Mouse (Mus musculus): Measurements from ENCODE around the gene Hivep3. TPM values are rescaled to one million over a fixed set of nuclear protein-coding genes. Genes with fewer than 3 reads are reported as not detected.
A peak's percentile ranks its signal among the peaks of the same experiment; 100 is the strongest.

Hivep3 gene
- polyA plus RNA-seq, 1 experiment: 0.54 TPM

DNA sequence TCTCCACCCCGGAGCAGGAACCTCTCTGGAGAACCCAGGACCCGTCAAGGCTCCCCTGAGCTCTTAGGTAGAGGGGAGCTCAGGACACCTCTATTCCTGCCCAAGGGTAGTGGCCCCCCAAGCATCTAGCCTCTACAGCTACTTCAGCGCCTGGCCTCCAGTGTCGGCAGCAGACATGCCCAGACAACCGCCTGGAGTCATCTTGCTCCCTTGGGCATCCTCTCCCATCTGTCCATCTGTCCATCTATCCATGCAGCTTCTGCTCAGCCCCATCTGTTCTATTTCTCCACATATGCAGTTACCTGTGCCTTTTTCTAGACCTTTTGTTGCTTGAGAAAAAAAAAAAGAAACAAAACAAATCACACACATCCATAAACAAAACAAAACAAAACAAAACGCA lies 400.6 kb downstream of the Hivep3 start:
- H3K27me3 ChIP-seq (ENCODE audit: control insufficient read depth, insufficient read depth, insufficient read length): no peaks in the 10 kb centered on the region
- no peaks in the 10 kb centered on the region for H3K79me2 ChIP-seq (ENCODE audit: control insufficient read depth, insufficient read depth)
- H3K4me3 ChIP-seq: no peak overlapping the region
- no peaks in the 10 kb centered on the region for H3K36me3 ChIP-seq (ENCODE audit: control insufficient read depth, insufficient read depth)
- no peak overlapping the region for H3K4me2 ChIP-seq (ENCODE audit: low read depth)
- no peak overlapping the region for H3ac ChIP-seq (ENCODE audit: control insufficient read depth, insufficient read length)
- TF ChIP-seq USF1 (IDR thresholded peaks at IDR 0.05; ENCODE audit: low read depth) (no peak), POLR2A (IDR thresholded peaks at IDR 0.05; ENCODE audit: insufficient read length, low read depth) (no peak), E2F4 (IDR thresholded peaks at IDR 0.05; ENCODE audit: insufficient read depth) (no peak), MYOG (IDR thresholded peaks at IDR 0.05; ENCODE audit: control insufficient read depth in 1 of 3, insufficient read depth in 1 of 3, insufficient read length in 2 of 3, low read depth in 2 of 3) (no peak), SRF (IDR thresholded peaks at IDR 0.05; ENCODE audit: control insufficient read depth, insufficient read length, low read depth) (no peak), MAX (IDR thresholded peaks at IDR 0.05; ENCODE audit: low read depth) (no peak), POLR2AphosphoS2 (IDR thresholded peaks at IDR 0.05; ENCODE audit: insufficient read length, low read depth) (no peak), TCF12 (IDR thresholded peaks at IDR 0.05; ENCODE audit: insufficient read depth, poor library complexity, severe bottlenecking) (no peak), REST (IDR thresholded peaks at IDR 0.05; ENCODE audit: insufficient read depth, insufficient read length) (no peak), CEBPB (IDR thresholded peaks at IDR 0.05; ENCODE audit: insufficient read depth, poor library complexity, severe bottlenecking) (no peak), MYOD1 (IDR thresholded peaks at IDR 0.05; ENCODE audit: control insufficient read depth in 1 of 3, insufficient read length in 2 of 3, low read depth in 2 of 3) (no peak), TCF3 (IDR thresholded peaks at IDR 0.05; ENCODE audit: insufficient read length, low read depth) (no peak)

DNA sequence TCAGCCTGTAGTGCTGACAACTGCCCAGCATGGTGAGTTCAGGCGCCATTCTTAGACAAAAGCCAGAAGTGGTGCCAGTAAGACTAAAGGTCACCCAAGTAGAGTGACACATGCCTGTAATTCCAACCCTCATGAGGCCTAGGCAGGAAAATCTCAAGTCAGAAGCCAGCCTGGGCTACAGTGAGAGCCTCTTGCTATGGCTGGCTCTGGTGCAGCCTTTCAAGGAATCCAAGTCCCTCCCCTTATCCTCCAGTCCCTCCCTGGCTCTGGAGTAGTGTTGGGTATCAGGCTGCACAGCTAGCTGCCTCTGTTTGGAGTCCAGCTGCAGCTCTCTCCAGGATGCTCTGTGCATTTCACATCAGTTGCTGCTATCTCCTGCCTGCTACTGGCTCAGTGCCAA lies 408.2 kb downstream of the Hivep3 start:
- Histone ChIP-seq H3K36me3 (ENCODE audit: control insufficient read depth, insufficient read depth) (no peaks in the 10 kb centered on the region), H3K79me2 (ENCODE audit: control insufficient read depth, insufficient read depth) (no peaks in the 10 kb centered on the region), H3ac (ENCODE audit: control insufficient read depth, insufficient read length) (no peak overlapping the region), H3K4me2 (ENCODE audit: low read depth) (no peak overlapping the region), H3K27me3 (ENCODE audit: control insufficient read depth, insufficient read depth, insufficient read length) (no peaks in the 10 kb centered on the region), H3K4me3 (no peak overlapping the region)
- TF ChIP-seq CEBPB (IDR thresholded peaks at IDR 0.05; ENCODE audit: insufficient read depth, poor library complexity, severe bottlenecking) (no peak), MAX (IDR thresholded peaks at IDR 0.05; ENCODE audit: low read depth) (no peak), MYOD1 (IDR thresholded peaks at IDR 0.05; ENCODE audit: control insufficient read depth in 1 of 3, insufficient read length in 2 of 3, low read depth in 2 of 3) (no peak)

- Histone ChIP-seq H3K27me3 (ENCODE audit: control insufficient read depth, insufficient read depth, insufficient read length) (no peaks in the 10 kb centered on the region), H3K79me2 (ENCODE audit: control insufficient read depth, insufficient read depth) (no peaks in the 10 kb centered on the region), H3K4me2 (ENCODE audit: low read depth) (no peak overlapping the region), H3ac (ENCODE audit: control insufficient read depth, insufficient read length) (no peak overlapping the region), H3K4me3 (no peak overlapping the region), H3K36me3 (ENCODE audit: control insufficient read depth, insufficient read depth) (no peaks in the 10 kb centered on the region)
- TF ChIP-seq TCF3 (IDR thresholded peaks at IDR 0.05; ENCODE audit: insufficient read length, low read depth) (no peak), CEBPB (IDR thresholded peaks at IDR 0.05; ENCODE audit: insufficient read depth, poor library complexity, severe bottlenecking) (no peak), MYOD1 (IDR thresholded peaks at IDR 0.05; ENCODE audit: control insufficient read depth in 1 of 3, insufficient read length in 2 of 3, low read depth in 2 of 3) (peak in 1 of 3 experiments; percentile 4), SRF (IDR thresholded peaks at IDR 0.05; ENCODE audit: control insufficient read depth, insufficient read length, low read depth) (peak; percentile 61)
Measured at GRCm38 (mm10) chr4:120142905-120143304, 409.3 kb downstream of the Hivep3 start.

DNA sequence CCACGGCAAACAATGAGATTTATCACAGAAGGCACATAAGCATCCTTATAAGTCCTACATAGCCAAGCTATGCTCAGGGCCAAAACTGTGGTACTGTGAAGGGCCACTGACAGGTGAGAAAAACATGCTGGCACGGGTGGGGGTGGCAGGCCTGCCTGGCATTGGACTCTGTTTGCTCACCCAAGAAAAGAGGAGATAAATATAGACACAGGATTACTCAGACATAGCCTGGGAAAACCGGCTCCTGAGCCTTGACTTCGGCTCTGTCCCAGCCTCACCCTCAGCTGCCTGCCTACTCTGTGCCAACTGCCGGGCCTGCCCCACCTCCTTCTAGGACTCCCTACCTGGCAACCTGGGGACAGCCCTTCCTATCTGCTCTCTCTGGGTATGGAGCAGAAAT lies 410.8 kb downstream of the Hivep3 start:
- Histone ChIP-seq H3ac (ENCODE audit: control insufficient read depth, insufficient read length) (no peak overlapping the region), H3K79me2 (ENCODE audit: control insufficient read depth, insufficient read depth) (no peaks in the 10 kb centered on the region), H3K4me3 (no peak overlapping the region), H3K36me3 (ENCODE audit: control insufficient read depth, insufficient read depth) (no peaks in the 10 kb centered on the region), H3K4me2 (ENCODE audit: low read depth) (no peak overlapping the region), H3K27me3 (ENCODE audit: control insufficient read depth, insufficient read depth, insufficient read length) (no peaks in the 10 kb centered on the region)
- TF ChIP-seq POLR2AphosphoS2 (IDR thresholded peaks at IDR 0.05; ENCODE audit: insufficient read length, low read depth) (no peak), TCF12 (IDR thresholded peaks at IDR 0.05; ENCODE audit: insufficient read depth, poor library complexity, severe bottlenecking) (no peak), MAX (IDR thresholded peaks at IDR 0.05; ENCODE audit: low read depth) (no peak), SRF (IDR thresholded peaks at IDR 0.05; ENCODE audit: control insufficient read depth, insufficient read length, low read depth) (no peak), MYOG (IDR thresholded peaks at IDR 0.05; ENCODE audit: control insufficient read depth in 1 of 3, insufficient read depth in 1 of 3, insufficient read length in 2 of 3, low read depth in 2 of 3) (peak in 1 of 3 experiments; percentile 53), POLR2A (IDR thresholded peaks at IDR 0.05; ENCODE audit: insufficient read length, low read depth) (no peak), CEBPB (IDR thresholded peaks at IDR 0.05; ENCODE audit: insufficient read depth, poor library complexity, severe bottlenecking) (no peak), MYOD1 (IDR thresholded peaks at IDR 0.05; ENCODE audit: control insufficient read depth in 1 of 3, insufficient read length in 2 of 3, low read depth in 2 of 3) (peak in 1 of 3 experiments; percentile 81)

DNA sequence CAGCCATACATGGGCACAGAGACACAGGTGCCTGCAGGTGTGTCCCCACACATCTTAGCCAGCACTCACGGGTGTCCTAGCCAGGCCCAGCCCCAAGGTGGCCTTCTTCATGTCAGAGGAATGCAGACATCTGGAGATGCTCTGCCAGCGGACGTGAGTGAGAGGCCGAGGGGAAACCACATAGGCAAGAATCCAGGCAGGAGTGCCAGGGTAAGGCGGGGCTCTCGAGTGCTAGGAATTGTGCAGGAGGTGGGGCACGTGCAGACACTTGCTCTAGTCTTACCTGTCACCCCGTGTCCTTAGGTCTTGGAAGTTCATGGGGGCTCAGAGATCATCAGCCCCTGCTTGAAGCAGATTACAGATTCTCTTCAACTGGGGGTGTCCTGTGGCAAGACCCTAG lies 412.3 kb downstream of the Hivep3 start:
- no peak overlapping the region for H3K4me2 ChIP-seq (ENCODE audit: low read depth)
- H3K27me3 ChIP-seq (ENCODE audit: control insufficient read depth, insufficient read depth, insufficient read length): no peaks in the 10 kb centered on the region
- H3K36me3 ChIP-seq (ENCODE audit: control insufficient read depth, insufficient read depth): no peaks in the 10 kb centered on the region
- H3ac ChIP-seq (ENCODE audit: control insufficient read depth, insufficient read length): no peak overlapping the region
- TF ChIP-seq CEBPB (IDR thresholded peaks at IDR 0.05; ENCODE audit: insufficient read depth, poor library complexity, severe bottlenecking) (no peak), MYOD1 (IDR thresholded peaks at IDR 0.05; ENCODE audit: control insufficient read depth in 1 of 3, insufficient read length in 2 of 3, low read depth in 2 of 3) (no peak), POLR2A (IDR thresholded peaks at IDR 0.05; ENCODE audit: insufficient read length, low read depth) (no peak), USF1 (IDR thresholded peaks at IDR 0.05; ENCODE audit: low read depth) (no peak), MAX (IDR thresholded peaks at IDR 0.05; ENCODE audit: low read depth) (no peak), REST (IDR thresholded peaks at IDR 0.05; ENCODE audit: insufficient read depth, insufficient read length) (no peak), SRF (IDR thresholded peaks at IDR 0.05; ENCODE audit: control insufficient read depth, insufficient read length, low read depth) (no peak), POLR2AphosphoS2 (IDR thresholded peaks at IDR 0.05; ENCODE audit: insufficient read length, low read depth) (no peak), E2F4 (IDR thresholded peaks at IDR 0.05; ENCODE audit: insufficient read depth) (no peak), TCF12 (IDR thresholded peaks at IDR 0.05; ENCODE audit: insufficient read depth, poor library complexity, severe bottlenecking) (no peak), MYOG (IDR thresholded peaks at IDR 0.05; ENCODE audit: control insufficient read depth in 1 of 3, insufficient read depth in 1 of 3, insufficient read length in 2 of 3, low read depth in 2 of 3) (no peak), TCF3 (IDR thresholded peaks at IDR 0.05; ENCODE audit: insufficient read length, low read depth) (no peak)
- H3K4me3 ChIP-seq: no peak overlapping the region
- H3K79me2 ChIP-seq (ENCODE audit: control insufficient read depth, insufficient read depth): no peaks in the 10 kb centered on the region

All from myocyte (in vitro differentiated cells).